Mouse (Mus musculus) heart, adult 11 months (tissue): ENCODE data around the gene Lipt1.
A peak's percentile ranks its signal among the peaks of the same experiment; 100 is the strongest.

Experiments
- DNase-seq: peaks from one replicate; pipeline ENCODE4 v3.0.0; 2022

Gene Lipt1

DNA sequence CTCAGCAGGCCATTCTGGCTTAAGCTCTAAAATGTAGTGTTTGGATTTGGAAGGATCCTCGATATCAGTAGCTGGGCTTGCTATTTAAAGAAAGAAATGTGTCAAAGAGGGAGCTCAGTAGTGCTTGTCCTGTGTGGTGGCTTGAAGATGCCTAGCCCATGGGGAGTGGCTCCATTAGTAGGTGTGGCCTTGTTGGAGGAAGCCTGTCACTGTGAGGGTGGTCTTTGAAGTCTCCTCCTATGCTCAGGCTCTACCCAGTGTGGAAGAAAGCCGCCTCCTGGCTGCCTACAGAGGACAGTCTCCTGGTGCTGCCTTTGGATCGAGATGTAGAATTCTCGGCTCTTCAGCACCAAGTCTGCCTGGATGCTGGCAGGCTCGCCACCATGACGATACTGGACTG is 28.8 kb downstream of the Lipt1 start:
- DNase-seq, result no peak

DNA sequence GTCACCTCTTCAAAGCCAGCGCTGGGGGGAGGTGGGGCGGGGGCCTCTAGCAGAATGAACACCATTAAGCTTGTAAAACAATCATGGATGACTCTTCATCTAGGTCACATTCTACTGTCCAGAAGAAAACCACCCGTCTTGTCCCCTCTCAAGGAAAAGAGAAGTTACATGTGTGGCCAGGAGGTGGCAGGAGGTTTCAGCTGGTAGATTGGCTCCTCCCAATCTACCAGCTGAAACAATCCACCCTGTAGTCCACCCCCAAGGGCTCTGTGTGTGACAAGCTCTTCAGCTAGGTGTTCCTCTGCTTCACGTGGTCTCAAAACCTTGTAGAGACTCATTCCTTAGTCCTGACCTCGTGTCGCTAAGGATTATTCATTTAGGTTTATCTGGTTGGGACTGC is 31.6 kb downstream of the Lipt1 start:
- DNase-seq, result no peak

DNA sequence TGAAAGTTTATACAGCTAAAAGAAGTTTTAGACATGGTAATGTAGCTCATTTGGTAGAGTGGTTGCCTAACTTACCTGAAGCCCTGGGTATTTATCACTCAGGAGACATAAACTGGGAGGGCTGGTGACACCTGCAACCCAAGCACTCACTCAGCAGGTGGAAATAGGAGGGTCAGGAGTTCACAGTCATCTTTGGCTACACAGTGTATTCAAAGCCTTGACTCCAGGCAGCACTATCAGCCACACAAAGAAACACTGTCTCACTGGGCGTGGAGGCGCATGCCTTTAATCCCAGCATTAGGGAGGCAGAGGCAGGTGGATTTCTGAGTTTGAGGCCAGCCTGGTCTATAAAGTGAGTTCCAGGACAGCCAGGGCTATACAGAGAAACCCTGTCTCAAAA is 41.2 kb downstream of the Lipt1 start:
- DNase-seq, result no peak

DNA sequence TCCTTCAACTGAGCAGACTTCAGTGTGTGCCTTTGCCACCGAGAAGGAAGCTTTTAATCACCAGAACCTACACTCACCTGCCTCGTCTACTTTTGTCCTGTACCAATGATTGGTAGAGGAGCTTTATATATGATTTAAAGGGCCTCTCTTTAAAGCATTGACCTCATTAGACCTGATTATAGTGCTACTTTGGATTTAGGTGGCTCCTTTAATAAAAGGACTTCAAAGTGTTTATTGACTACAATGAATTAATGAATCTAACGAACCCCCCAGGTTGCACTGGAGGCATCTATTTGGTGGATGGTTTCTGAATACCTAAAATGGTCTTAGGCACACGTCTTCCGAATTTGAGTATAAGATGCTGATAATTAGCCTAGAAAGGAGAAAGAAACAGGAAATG is 44.9 kb downstream of the Lipt1 start, which contains the start of gene Lyg2:
Gene Lyg2 (minus strand): TSS at position 101 of the 400 bp plus-strand sequence.
- DNase-seq, result no peak

DNA sequence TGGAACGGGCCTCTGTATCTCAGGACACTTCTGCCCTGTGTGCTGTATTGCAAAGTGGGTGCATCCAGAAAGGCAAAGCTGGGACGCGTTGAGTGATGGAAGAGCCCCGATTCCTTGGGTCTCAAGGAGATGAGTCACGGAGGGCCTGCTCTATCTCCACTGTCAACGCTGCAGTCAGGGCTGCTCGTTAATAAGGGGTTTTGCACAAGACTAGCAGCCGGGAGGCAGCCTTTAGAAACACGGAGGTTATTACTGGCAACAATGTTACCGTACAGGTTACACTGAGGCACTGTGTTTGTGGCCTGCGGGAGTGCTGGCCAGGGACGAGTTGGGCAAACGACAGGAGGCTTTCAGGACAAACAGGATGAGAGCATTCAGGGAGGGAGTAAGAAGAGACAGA is 46.1 kb downstream of the Lipt1 start:
- peak; percentile 74 for DNase-seq

DNA sequence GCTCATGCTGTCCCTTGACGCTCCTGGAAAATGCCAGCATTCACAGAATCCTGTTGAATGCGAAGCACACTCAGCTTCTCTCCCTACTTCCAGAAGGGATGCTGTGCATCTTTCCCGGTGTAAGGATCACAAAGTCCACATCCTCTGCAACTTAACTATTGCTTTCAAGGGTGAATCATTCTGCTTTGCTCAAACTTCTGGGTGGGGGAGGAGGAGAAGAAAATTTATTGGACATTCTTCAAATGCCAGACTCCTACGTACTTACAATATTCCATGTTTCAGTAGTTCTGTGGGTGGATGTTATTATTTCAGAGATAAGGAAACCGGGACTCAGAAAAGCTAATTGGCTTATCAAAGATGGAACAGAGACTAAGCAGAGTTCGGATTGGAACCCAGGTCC is 46.6 kb downstream of the Lipt1 start:
- no peak for DNase-seq

DNA sequence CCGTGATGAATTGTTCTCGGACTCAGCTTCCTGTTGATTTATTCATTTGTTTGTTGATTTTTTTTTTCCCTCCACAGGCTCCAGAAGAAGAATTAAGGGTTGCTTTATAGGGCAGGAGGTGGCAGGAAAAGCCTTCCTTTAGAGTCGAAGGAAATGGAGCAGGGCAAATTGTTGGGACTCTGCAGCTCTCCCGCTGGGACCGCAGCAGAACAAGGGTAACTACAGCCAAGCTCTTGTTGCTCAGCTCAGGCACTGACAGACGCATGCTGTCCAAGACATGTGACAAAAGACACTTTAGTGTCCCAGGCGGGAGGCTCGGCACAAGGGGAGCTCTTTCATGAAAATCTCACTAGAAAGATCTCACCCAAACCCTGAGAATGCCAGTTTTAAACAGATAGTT is 51.0 kb downstream of the Lipt1 start:
- DNase-seq, result peak; percentile 64
